Mouse (Mus musculus) adrenal gland, postnatal 10 days (tissue): ENCODE data around the gene Emilin3. TPM values are rescaled to one million over a fixed set of nuclear protein-coding genes. Genes with fewer than 3 reads are reported as not detected.
"Not testable (repeated sequence)": the region's sequence is repeated elsewhere in the genome, so short reads cannot be mapped to it uniquely, and the experiment has no call there.

Source experiments
- DNase-seq: peaks from one replicate; pipeline ENCODE4 v3.0.0; 2021; ENCODE audit warnings: mixed read lengths
- long read RNA-seq, 2 experiments: library from polyadenylated mRNA; stranded (forward); transcript quantifications; one replicate each; pipeline ENCODE4 v2.0.0; 2021
- total RNA-seq, 2 experiments: library from RNA; stranded (reverse); gene quantifications; 2 replicates each; pipeline ENCODE4 v1.2.3; 2021

Gene Emilin3
- under 1 TPM; 0.63 to 0.70 TPM for total RNA-seq
- long read RNA-seq, experiment 1, result 0 reads
- long read RNA-seq, experiment 2, result 0 reads

DNA sequence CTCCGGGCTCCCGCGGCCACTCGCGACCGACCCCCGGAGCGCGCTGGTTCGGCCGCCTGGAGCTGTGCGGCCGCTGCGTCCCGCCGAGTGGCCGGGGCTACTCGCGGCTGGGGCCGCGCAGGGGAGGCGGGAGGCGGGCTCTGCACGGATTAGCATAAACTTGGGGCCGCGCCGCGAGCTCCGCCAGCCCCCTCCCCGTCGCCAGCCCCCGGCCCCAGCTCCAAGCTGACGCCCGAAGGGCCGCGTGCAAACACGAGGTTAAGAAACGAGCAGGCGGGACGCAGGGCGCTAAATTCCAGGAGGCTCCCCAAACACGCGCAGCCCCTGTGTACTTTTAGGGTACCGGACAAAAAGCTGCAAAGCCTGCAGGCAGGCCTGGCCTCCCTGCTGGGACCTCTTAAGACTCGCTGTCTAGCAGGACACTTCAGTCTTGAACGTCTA is at the start of gene Emilin3:
TSS of gene Emilin3 (minus strand) at position 98 of the 441 bp plus-strand sequence.
- peak; percentile 23 for DNase-seq

DNA sequence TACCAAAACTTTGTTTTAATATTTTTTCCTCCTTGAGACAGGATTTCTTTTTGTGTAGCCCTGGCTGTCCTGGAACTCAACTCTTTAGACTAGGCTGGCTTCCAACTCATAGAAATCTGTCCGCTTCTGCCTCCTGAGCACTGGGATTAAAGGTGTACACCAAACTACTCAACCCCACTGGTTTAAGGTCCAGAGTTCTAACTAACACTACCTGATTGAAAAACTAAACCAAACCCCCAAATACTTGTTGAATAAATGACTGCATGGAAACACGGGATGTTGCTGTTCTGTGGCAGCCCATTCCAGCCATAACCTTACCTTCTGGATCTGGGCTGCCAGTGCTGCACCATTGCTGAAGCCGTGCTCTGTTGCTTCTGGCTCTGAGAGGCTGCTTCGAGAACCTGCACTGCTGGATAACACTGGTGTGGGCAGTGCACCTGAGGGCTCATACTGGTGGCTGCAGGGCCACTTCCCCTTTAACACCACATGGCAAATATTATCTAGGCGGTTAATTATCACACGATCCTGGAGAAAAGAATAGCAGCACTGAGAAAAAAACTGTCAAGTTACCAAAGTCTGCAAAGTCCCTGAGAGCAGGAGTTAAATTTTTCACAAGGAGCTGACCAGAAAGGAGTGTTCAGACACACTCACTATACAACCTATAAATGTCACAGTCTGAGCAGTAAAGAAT is 49.0 kb upstream of the Emilin3 start:
- DNase-seq, result no peak

DNA sequence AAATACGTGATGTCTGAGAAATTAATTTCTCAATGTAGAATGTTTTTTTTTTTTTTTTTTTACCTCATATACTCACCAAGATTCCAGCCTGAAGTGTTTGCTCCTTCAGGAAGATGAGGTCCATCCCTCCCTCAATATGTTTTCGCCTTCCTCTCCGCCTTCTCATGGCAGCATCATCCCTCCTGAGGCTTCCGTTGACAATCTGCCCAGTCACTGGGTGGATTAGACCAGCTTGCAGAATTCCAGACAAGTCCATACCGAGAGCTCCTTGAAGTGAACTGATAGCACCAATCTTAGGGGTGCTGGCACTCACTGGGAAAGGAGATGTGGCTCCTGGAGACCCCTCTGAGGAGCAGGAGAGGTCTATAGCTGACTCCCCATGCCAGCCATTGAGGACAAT is 47.8 kb upstream of the Emilin3 start:
- no peak for DNase-seq

DNA sequence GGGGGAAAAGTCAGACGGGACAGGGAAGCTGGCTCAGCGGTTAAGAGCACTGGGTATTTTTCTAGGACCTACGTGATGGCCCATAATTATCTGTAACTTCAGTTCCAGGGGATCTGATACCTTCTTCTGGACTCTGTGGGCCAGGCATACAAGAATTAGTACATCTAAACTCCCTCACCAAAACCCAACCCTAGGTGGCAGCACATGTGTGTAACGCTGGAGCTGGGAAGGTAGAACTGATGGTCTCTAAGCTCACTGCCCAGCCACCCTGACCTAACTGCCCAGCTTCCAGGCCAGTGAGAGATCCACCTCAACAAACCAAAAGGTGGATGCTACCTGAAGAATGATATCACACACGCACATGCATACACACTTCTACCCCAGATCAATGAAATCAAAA is 46.6 kb upstream of the Emilin3 start:
- peak; percentile 24 for DNase-seq

DNA sequence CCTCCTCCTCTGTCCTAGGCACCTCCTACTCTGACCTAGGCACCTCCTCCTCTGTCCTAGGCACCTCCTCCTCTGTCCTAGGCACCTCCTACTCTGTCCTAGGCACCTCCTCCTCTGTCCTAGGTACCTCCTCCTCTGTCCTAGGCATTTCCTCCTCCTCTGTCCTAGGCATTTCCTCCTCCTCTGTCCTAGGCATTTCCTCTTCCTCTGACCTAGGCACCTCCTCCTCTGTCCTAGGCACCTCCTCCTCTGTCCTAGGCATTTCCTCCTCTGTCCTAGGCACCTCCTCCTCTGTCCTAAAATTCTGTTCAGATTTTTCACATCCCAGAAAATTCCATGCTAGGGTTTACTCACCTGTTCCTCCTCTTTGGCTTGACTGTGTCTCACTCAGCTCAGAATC is 45.7 kb upstream of the Emilin3 start:
- DNase-seq, result not testable (repeated sequence)

DNA sequence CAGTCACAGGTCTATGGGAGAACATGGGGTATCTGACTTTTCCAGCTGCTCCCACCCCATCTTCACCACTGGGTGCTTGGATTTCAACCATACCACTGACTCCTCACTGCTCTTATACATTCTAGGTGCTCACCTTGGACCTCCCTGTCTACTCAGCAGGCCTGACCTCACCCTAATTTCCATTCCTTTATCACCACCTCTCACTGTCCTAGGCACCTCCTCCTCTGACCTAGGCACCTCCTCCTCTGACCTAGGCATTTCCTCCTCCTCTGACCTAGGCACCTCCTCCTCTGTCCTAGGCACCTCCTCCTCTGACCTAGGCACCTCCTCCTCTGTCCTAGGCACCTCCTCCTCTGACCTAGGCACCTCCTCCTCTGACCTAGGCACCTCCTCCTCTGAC is 45.2 kb upstream of the Emilin3 start:
- not testable (repeated sequence) for DNase-seq

DNA sequence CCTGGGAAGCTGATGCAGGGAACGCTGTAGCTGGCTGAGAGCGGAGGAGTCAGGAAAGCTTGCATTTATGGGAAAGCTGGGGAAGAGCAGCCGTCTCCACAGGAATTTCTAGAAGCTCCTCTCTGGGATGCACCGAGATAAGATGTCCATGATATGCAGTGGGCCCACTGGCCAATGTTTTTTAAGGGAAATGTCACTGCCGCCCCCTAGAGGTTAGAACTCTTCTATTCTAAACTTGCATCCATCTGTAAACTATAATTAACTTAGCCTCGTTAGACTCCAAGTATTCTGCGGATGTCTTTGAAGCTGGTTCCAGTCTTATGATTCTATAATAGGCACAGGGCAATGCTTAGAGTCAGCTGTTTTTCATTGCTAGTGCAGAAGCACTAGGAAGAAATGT is 43.2 kb upstream of the Emilin3 start:
- DNase-seq, result peak; percentile 31

DNA sequence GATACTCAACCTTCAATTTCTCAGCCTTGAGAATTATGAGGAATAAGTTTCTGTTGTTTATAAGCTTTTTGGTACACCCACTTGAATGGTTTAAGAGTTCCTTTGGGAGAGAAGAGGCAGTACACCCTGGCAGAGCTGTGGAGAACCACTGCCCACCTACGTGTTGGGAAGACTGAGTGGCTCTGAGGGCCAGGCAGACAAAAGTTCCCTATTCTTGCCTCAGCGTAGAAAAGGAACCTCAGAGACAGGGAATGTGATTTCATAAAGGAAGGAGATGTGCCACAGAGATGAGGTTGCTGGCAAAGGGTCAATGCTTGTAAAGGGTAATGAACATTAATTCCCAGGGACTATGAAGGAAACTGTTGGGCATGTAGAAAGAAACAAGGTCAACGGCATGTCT is 42.4 kb upstream of the Emilin3 start:
- DNase-seq, result no peak

DNA sequence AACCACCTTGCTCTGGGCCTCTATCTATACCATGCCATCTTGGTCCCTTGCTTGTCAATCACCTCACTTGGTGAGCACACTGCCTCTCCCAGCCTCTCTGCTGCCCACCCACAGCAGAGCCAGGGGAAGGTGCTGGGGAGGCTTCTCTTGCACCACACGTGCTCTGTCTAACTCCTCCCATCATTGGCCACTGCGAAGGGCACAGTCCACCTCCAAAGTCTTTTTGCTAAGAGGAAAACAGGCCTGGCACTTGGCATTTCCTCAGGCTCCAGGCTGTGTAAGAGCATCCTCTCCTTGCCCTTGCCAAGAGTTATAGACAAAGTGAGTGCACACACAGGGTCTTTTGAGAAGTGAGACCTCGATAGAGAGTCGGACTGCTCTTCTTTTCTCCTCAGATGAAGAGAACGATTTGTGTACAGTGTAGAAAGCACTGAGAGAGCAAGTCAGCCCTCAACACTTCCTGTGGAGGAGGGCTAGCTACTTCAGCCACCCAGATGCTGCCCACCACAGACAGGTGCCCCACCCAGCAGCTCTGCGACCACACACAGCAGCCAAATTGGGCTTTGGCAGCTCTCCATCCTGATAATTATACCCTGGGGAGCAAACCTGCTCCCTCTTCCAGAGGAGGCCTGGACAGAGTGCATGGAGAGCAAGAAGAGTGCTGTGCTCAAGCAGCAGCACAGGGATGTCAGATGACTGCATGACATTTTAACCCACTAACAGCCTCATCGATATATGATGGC is 41.2 kb upstream of the Emilin3 start:
- no peak for DNase-seq

DNA sequence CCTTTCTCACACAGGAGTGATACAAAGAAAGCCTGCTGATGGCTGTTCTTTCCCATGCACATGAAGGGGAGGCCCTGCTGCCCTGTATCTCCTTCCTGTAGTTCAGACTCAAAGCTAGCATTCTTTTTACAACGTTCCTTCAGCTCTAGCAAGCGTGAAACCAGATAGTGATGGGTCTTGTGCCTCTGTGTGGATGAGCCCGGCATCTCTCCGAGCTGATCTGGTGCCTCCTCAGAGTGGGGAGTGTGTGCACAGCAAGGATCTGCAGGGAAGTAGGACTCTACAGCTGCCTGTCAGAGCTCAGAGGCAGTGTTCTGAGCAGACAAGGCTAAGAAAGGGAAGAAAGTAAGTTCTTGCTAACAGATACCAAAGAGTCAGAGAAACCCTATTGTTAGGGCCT is 39.5 kb upstream of the Emilin3 start:
- no peak for DNase-seq

DNA sequence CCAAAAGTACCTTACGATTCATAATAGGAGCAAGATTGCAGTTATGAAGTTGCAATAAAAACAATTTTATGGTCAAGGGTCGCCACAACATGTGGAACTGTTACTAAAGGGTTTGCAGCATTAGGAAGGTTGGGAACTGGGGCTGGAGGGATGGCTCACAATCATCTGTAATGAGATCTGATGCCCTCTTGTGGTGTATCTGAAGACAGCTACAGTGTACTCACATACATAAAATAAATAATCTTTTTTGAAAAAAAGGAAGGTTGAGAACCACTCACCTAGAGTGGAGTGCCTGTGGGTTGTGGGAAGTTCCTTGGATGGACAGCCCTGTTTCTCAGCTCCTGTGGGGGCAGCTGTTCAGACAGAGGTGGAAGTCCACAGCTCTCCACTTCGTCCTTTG is 30.3 kb upstream of the Emilin3 start:
- no peak for DNase-seq

DNA sequence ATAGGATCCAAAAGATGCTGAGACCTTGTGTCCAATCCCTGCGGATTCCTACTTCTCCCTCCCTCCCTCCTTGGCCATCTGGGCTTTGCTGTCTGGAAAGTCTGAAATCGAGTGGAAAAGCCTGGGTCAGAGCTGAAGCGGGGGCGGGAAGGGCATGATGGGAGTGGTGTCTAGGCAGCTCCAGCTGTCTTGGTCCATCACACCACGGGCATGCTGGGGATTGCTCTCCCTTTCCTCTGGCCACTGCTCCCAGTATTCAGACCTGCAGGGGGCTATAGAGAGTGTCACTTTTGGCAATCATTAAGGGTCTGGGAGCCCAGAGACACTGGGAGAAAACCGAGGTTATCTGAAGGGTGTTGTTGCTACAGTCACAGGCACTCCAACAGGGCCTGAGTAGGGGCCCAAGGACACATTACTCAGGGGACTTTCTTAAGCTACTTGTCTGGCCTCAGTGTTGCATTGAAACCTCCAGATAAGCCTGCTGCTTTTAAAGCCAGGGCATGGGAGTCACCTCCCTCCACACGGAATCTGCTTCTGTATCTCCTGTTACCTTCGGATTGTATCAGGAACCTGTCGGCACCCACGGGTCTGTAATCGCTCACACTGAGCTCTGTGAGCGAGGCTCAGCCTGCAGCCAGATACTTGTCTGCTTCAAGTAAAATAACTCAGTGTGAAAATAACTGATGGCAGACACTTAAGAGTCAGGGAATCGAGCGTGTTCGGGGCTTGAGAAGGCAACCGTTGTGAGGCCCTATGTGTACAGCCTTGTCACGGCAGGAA is 29.0 kb upstream of the Emilin3 start:
- DNase-seq, result no peak

DNA sequence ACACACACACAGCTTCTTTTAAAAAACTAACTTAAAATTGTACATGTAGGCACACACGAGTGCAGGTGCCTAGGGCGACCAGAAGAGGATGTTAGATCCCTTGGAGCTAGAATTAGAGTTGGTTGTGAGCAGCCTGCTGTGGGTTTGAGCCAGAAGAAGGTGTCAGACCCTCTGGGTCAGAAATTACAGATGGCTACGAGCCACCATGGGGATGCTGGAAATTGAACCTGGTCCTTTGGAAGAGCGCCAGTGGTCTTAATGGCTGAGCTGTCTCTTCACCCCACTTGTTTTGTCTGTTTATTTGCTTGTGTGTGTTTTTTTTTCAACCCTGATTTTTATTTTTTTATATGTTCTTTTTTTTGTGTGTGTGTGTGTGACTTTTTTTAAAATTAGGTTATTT is 22.3 kb upstream of the Emilin3 start:
- no peak for DNase-seq

DNA sequence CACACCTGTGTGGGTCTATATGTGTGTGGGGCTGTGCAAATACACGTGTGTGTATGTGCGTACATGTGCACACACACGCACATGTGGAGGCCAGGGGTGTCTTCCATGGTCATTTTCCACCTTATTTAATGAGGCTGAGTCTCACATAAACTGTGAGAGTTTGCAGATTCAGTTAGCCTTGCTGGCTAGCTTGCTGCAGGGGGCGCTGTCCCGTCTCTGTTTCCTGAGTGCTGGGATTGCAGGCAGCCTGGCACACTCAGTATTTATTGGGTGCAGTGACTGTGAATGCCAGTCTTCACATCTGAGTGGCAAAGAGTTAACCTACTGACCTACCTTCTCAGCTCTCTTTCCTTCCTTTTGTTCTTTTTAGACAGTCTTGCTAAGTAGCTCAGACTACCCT is 21.8 kb upstream of the Emilin3 start:
- DNase-seq, result no peak

DNA sequence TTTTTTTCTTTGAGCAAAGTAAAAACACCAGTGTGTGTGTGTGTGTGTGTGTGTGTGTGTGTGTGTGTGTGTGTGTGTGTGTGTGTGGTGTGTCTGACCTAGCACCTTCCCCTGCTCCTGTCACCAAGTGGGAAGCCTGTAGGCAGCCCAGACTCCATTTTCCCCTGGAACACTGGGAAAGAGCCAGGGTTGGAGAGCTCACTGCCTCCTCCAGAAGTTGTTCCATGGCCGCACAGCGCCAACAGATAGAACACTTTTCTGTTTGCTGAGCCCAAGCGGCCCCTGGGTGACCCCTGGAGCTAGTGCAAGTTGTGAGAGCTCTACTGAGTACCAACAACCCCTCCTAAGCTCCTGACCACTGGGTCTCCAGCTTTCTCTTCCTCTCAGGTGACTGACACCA is 20.9 kb upstream of the Emilin3 start:
- no peak for DNase-seq

DNA sequence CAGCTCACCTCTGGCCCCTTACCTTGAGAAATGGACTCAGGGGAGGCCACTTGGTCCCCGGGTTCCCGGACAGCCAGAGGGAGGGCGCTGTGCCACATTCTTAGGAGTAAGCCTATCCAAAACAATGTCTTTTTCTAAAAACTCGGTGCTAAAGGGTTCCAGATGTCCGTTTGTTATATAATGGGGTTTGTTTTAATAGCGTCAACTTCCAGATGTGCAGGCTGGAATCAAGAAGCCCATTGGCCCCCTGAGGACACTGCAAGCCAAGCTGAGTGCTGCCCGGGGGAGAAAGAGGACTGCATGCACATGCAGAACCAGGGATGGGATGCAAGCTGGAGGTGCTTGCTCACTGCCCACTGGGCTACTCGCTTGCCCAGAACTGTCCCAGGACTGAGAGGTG is 20.2 kb upstream of the Emilin3 start:
- no peak for DNase-seq

DNA sequence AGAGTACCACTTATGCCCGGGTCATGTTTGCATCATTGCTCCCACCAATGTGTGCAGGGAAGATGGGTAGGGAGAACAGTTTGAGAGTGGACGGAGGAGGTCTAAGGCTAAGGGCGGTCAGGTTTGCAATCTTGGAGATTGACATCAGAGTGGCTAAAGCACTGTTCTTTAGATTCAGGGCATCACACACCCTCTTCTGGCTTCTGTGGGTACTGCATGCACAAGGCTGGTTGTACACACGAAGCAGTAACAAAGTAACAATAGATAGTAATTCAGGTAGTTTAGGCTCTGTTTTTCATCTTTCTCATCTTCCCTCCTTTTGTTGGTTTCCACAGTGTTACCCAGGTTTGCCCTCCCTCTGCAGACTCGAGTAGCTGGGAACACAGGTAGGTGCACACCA is 19.2 kb upstream of the Emilin3 start:
- no peak for DNase-seq

DNA sequence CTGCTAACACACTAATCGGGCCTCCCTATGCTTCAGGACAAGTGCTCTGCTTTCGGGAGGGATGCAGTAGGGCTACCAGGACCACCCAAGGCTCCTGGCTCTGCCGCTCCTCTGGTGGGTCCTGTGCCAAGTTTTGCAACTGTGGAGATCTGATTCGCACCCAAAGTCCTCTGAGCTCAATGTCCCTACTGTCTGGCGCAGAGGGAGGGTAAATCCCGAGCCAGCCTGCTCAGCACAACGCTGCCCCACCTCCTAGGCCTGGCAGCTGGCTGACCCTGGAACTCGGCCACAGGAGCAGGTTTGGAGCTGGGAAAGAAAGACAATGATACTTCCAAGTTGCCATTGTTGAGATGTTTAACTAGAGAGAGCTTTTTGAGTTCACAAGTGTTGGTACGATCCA is 13.1 kb upstream of the Emilin3 start:
- peak; percentile 32 for DNase-seq

DNA sequence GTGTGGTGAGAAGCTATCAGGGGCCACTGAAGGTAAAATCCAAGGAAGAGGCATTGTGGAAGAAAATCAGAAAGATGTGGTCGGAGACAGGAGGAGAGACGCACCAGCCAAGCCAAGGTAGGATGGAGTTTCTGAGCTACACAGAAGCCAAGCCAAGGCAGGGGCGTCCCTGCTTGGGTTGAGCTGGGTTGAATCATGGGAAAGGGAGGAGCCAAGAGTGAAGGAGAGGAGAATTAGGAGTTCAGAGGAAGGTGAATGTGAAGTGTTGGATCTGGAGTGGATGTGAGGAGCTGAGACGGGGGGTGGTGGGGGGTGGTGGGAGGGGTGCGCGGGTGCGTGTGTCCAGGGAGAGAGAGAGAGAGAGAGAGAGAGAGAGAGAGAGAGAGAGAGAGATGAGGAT is 9.2 kb upstream of the Emilin3 start:
- DNase-seq, result no peak

DNA sequence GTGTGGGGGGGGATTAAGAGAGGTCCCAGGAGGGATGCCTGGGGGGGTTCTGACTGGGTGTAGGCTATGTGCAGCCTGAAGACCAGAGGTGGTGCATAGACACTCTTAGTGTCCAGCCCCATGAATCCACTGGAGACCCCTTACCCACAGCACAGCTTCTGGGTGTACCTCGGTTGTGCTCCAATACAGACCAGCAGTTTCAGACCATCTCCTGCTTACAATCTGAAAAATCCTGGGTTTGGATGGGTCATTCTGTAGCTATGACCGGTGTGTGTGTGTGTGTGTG is 6.7 kb upstream of the Emilin3 start:
- DNase-seq, result no peak

DNA sequence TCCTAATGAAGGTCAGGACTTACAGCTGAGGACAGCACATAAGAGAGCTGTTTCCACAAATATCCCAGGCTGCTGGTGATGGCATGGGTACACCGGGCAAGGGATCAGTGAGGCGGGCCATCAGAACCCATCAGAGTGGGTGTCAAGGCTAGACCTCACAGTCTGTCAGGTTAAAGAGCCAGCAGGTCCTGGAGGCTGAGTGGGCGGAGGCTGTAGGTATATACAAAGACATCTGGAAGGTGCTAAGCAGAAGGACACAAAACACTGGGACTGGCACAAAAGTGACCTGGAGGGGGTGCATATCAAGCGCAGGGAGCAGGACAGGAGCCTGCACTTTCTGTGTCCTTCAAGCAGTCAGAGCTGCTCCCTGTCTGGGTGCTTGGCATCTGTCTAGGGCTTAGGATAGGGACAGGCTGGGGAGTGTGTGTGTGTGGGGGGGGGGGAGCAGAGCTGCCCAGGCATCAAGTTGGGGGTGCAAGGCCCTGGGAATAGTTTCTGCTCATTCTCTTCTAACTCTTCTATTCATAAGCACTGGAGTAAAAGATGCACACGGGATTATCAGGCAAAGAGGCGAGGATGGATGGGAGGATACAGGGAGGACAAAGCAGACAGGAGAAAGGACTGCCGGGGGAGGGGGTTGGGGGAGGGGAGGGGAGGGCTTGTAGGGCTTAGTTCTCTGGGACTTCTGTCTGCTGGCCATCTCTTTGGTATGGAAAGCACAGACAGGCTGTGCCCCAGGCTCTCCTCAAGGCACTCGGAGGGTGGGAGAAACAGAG is 6.2 kb upstream of the Emilin3 start:
- no peak for DNase-seq

DNA sequence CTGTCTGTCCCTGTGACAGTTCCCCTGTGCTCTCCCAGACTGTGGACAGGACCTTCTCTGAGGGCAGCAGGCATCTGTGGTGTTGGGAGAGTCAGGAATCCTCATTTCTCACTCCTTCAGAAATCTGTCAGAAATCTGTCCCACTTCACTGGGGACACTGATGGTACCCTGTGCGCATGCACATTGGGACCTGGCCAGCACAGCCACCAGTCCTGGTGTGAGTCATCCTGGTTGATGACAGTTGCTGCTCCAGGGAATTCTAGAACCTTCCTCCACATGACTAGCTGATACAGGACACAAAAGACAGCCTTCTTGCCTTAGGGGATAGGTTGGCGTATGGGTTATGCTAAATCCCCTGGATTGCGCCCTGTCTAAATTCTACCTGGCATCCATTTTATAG is 5.2 kb upstream of the Emilin3 start:
- no peak for DNase-seq

DNA sequence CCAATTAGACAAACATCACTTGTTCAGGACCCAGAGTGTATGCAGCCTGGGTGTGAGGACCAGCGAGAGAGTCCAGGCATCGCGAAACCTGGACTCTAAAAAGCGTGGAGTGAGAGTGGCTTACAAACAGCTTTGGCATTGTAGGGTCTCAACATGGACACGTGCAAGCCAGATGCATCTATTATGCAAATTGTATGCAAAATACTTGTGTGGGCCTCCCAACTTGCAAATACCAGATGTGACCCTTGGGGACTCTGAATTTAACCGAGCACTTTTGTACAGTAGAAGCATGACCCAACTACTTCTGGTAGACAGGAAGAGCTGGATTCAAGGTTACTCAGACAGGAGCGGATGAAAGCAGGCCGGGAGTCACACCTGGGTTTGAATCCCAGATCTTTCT is 4.6 kb upstream of the Emilin3 start:
- no peak for DNase-seq
